Mouse (Mus musculus): ENCODE measurements at regions not wholly inside any gene's neighbourhood (a gene's known extent, or its start where the extent isn't known, plus 50 kb on each side); places are given as distances from the start of the nearest gene placed in this dataset.

- Histone ChIP-seq H3K36me3 (ENCODE audit: control insufficient read depth, insufficient read depth, low read length, poor library complexity, severe bottlenecking) (no peaks in the 10 kb centered on the region), H3K4me1 (ENCODE audit: control insufficient read depth in 2 of 2, insufficient read depth in 2 of 2, low read length in 2 of 2, poor library complexity in 1 of 2) (peaks cover 6 to 7% of the 10 kb centered on the region in 2 experiments; a peak in 2 of 4 replicates), H3K9ac (ENCODE audit: insufficient read depth, low read depth, low read length, poor library complexity, severe bottlenecking) (no peak overlapping the region), H3K4me3 (ENCODE audit: insufficient read depth in 1 of 2, low read depth in 1 of 2, low read length in 2 of 2, poor library complexity in 1 of 2, severe bottlenecking in 1 of 2) (peak overlapping the region in 1 of 2 experiments; percentile 52; a peak in 2 of 4 replicates), H3K27ac (ENCODE audit: insufficient read depth, low read depth, low read length, poor library complexity, severe bottlenecking) (peak overlapping the region; percentile 5; the same call in 1 of the 2 replicates), H3K9me3 (ENCODE audit: control insufficient read depth, insufficient read depth, low read depth, low read length) (no peaks in the 10 kb centered on the region)
- in situ Hi-C loops (cut with MboI; ENCODE audit: low sequenced_read_pairs in 2 of 2, unreplicated experiment in 2 of 2), result no loop called here
- no peak for TF ChIP-seq MAFK (IDR thresholded peaks at IDR 0.05; ENCODE audit: insufficient read depth, low read depth, low read length)
- no peak for TF ChIP-seq HCFC1 (IDR thresholded peaks at IDR 0.05; ENCODE audit: borderline replicate concordance, insufficient read depth, low read length)
- TF ChIP-seq ZNF384 (IDR thresholded peaks at IDR 0.05; ENCODE audit: low read depth, low read length), result peak; percentile 85
- TF ChIP-seq ZC3H11A (IDR thresholded peaks at IDR 0.05; ENCODE audit: borderline replicate concordance, low read depth, low read length), result no peak
- no peak for TF ChIP-seq CHD2 (IDR thresholded peaks at IDR 0.05; ENCODE audit: low read depth, low read length)
- no peak for DNase-seq (ENCODE audit: low read depth, low spot score)
These were observed 188.2 kb upstream of the Ankrd55 start for GRCm38 (mm10) chr13:112099953-112100591.

- no peaks in the 10 kb centered on the region for H3K9me3 ChIP-seq (ENCODE audit: control insufficient read depth, insufficient read depth, low read depth, low read length)
- in situ Hi-C loops (cut with MboI; ENCODE audit: low sequenced_read_pairs in 2 of 2, unreplicated experiment in 2 of 2), result no loop called here
- H3K27ac ChIP-seq (ENCODE audit: insufficient read depth, low read depth, low read length, poor library complexity, severe bottlenecking), result no peak overlapping the region
- H3K36me3 ChIP-seq (ENCODE audit: control insufficient read depth, insufficient read depth, low read length, poor library complexity, severe bottlenecking), result no peaks in the 10 kb centered on the region
- peaks cover 6 to 7% of the 10 kb centered on the region in 2 experiments; a peak in 2 of 4 replicates for H3K4me1 ChIP-seq (ENCODE audit: control insufficient read depth in 2 of 2, insufficient read depth in 2 of 2, low read length in 2 of 2, poor library complexity in 1 of 2)
- peak; percentile 28 for DNase-seq (ENCODE audit: low read depth, low spot score)
- TF ChIP-seq CHD2 (IDR thresholded peaks at IDR 0.05; ENCODE audit: low read depth, low read length) (no peak), ZNF384 (IDR thresholded peaks at IDR 0.05; ENCODE audit: low read depth, low read length) (no peak), MAFK (IDR thresholded peaks at IDR 0.05; ENCODE audit: insufficient read depth, low read depth, low read length) (no peak), ZC3H11A (IDR thresholded peaks at IDR 0.05; ENCODE audit: borderline replicate concordance, low read depth, low read length) (no peak), HCFC1 (IDR thresholded peaks at IDR 0.05; ENCODE audit: borderline replicate concordance, insufficient read depth, low read length) (no peak)
- H3K4me3 ChIP-seq (ENCODE audit: insufficient read depth in 1 of 2, low read depth in 1 of 2, low read length in 2 of 2, poor library complexity in 1 of 2, severe bottlenecking in 1 of 2), result peak overlapping the region; percentile 41 to 52
- 0 out of 2 replicates have a peak overlapping the region, but pooled peaks have one; percentile 26 for H3K9ac ChIP-seq (ENCODE audit: insufficient read depth, low read depth, low read length, poor library complexity, severe bottlenecking)
These were observed 187.4 kb upstream of the Ankrd55 start for GRCm38 (mm10) chr13:112100592-112101420.

DNA sequence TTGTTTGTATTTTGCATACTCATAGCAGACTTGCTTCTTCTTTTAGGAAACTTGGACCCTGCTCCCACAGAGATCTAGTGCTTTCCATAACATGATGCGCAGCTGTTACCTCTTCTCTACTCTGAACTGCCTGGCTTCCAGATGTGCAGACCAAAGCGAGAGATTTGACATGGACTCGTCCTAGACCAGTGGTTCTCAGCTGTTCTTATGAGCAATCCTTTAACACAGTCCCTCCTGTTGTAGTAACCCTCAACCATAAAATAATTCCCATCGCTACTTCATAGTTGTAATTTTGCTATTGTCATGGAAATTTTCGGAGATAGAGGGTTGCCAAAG, 186.9 kb upstream of the Ankrd55 start:
- H3K9ac ChIP-seq (ENCODE audit: insufficient read depth, low read depth, low read length, poor library complexity, severe bottlenecking), result no peak overlapping the region
- DNase-seq (ENCODE audit: low read depth, low spot score), result no peak
- peaks cover 6 to 7% of the 10 kb centered on the region in 2 experiments; a peak in 2 of 4 replicates for H3K4me1 ChIP-seq (ENCODE audit: control insufficient read depth in 2 of 2, insufficient read depth in 2 of 2, low read length in 2 of 2, poor library complexity in 1 of 2)
- in situ Hi-C loops (cut with MboI; ENCODE audit: low sequenced_read_pairs in 2 of 2, unreplicated experiment in 2 of 2), result no loop called here
- H3K36me3 ChIP-seq (ENCODE audit: control insufficient read depth, insufficient read depth, low read length, poor library complexity, severe bottlenecking), result no peaks in the 10 kb centered on the region
- no peak overlapping the region for H3K4me3 ChIP-seq (ENCODE audit: insufficient read depth in 1 of 2, low read depth in 1 of 2, low read length in 2 of 2, poor library complexity in 1 of 2, severe bottlenecking in 1 of 2)
- H3K27ac ChIP-seq (ENCODE audit: insufficient read depth, low read depth, low read length, poor library complexity, severe bottlenecking), result no peak overlapping the region
- TF ChIP-seq MAFK (IDR thresholded peaks at IDR 0.05; ENCODE audit: insufficient read depth, low read depth, low read length) (no peak), ZNF384 (IDR thresholded peaks at IDR 0.05; ENCODE audit: low read depth, low read length) (no peak), CHD2 (IDR thresholded peaks at IDR 0.05; ENCODE audit: low read depth, low read length) (no peak), ZC3H11A (IDR thresholded peaks at IDR 0.05; ENCODE audit: borderline replicate concordance, low read depth, low read length) (no peak), HCFC1 (IDR thresholded peaks at IDR 0.05; ENCODE audit: borderline replicate concordance, insufficient read depth, low read length) (no peak)
- no peaks in the 10 kb centered on the region for H3K9me3 ChIP-seq (ENCODE audit: control insufficient read depth, insufficient read depth, low read depth, low read length)

DNA sequence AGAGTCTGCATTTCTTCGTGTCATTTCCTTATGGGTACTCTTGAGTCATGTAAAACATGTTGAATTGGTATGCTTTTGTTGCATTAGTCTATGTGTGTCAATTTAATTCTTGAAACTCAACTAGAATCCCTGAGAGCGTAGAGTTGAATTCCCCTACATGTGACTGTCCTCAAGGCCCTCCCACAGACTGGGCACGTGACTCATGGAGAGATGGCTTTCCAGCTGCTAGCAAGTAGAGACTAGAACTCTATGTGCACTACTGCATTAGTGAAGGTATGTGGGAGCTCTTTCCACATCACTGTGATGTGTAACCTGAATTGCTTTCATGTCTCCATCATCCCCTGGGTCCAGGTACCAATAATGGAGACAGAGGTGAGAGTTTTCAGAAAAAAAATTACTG, 182.3 kb upstream of the Ankrd55 start:
- Histone ChIP-seq H3K36me3 (ENCODE audit: control insufficient read depth, insufficient read depth, low read length, poor library complexity, severe bottlenecking) (no peaks in the 10 kb centered on the region), H3K4me3 (ENCODE audit: insufficient read depth in 1 of 2, low read depth in 1 of 2, low read length in 2 of 2, poor library complexity in 1 of 2, severe bottlenecking in 1 of 2) (no peak overlapping the region), H3K4me1 (ENCODE audit: control insufficient read depth in 2 of 2, insufficient read depth in 2 of 2, low read length in 2 of 2, poor library complexity in 1 of 2) (peaks cover 4 to 7% of the 10 kb centered on the region in 2 experiments; a peak in 1 of 4 replicates), H3K9me3 (ENCODE audit: control insufficient read depth, insufficient read depth, low read depth, low read length) (no peaks in the 10 kb centered on the region), H3K27ac (ENCODE audit: insufficient read depth, low read depth, low read length, poor library complexity, severe bottlenecking) (no peak overlapping the region), H3K9ac (ENCODE audit: insufficient read depth, low read depth, low read length, poor library complexity, severe bottlenecking) (no peak overlapping the region)
- in situ Hi-C loops (cut with MboI; ENCODE audit: low sequenced_read_pairs in 2 of 2, unreplicated experiment in 2 of 2), result no loop called here
- TF ChIP-seq ZC3H11A (IDR thresholded peaks at IDR 0.05; ENCODE audit: borderline replicate concordance, low read depth, low read length) (no peak), HCFC1 (IDR thresholded peaks at IDR 0.05; ENCODE audit: borderline replicate concordance, insufficient read depth, low read length) (no peak), ZNF384 (IDR thresholded peaks at IDR 0.05; ENCODE audit: low read depth, low read length) (no peak), CHD2 (IDR thresholded peaks at IDR 0.05; ENCODE audit: low read depth, low read length) (no peak), MAFK (IDR thresholded peaks at IDR 0.05; ENCODE audit: insufficient read depth, low read depth, low read length) (no peak)
- no peak for DNase-seq (ENCODE audit: low read depth, low spot score)

All from ES-E14 (cell line).